Mouse (Mus musculus) T-cell, adult 2 months (primary cell): Measurements from ENCODE around the gene Lrfn3.

Experiments used
- DNase-seq: peaks from one replicate; pipeline ENCODE4 v3.0.0; 2022; ENCODE audit warnings: low spot score

Gene Lrfn3

GRCm38 (mm10) chr7:30362652-30363343 lies at the start of gene Lrfn3:
TSS of gene Lrfn3 (minus strand) at chr7:30362772.
- DNase-seq, result no peak

GRCm38 (mm10) chr7:30411023-30411422 lies 48.5 kb upstream of the Lrfn3 start:
- DNase-seq, result no peak

GRCm38 (mm10) chr7:30409789-30410188 lies 47.2 kb upstream of the Lrfn3 start:
- DNase-seq, result no peak

- no peak for DNase-seq
Measured at GRCm38 (mm10) chr7:30408639-30409038, 46.1 kb upstream of the Lrfn3 start.

GRCm38 (mm10) chr7:30402343-30402742 lies 39.8 kb upstream of the Lrfn3 start:
- no peak for DNase-seq

- no peak for DNase-seq
Measured at GRCm38 (mm10) chr7:30399671-30400070, 37.1 kb upstream of the Lrfn3 start.

GRCm38 (mm10) chr7:30394871-30395270 lies 32.3 kb upstream of the Lrfn3 start:
- DNase-seq, result peak; percentile 47

GRCm38 (mm10) chr7:30394379-30394778 lies 31.8 kb upstream of the Lrfn3 start:
- peak; percentile 88 for DNase-seq

GRCm38 (mm10) chr7:30393631-30394030 lies 31.1 kb upstream of the Lrfn3 start:
- DNase-seq, result peak; percentile 34

GRCm38 (mm10) chr7:30392746-30393520 lies 30.4 kb upstream of the Lrfn3 start:
- DNase-seq, result no peak

GRCm38 (mm10) chr7:30384106-30384505 lies 21.5 kb upstream of the Lrfn3 start:
- no peak for DNase-seq

GRCm38 (mm10) chr7:30380061-30380460 lies 17.5 kb upstream of the Lrfn3 start:
- no peak for DNase-seq

- DNase-seq, result peak; percentile 93
Measured at GRCm38 (mm10) chr7:30373501-30373962, 11.0 kb upstream of the Lrfn3 start.

GRCm38 (mm10) chr7:30367466-30367865 lies 4.9 kb upstream of the Lrfn3 start:
- DNase-seq, result no peak

GRCm38 (mm10) chr7:30363344-30363738 lies 769 bp upstream of the Lrfn3 start:
- no peak for DNase-seq

GRCm38 (mm10) chr7:30360028-30360427 lies 2.5 kb downstream of the Lrfn3 start:
- no peak for DNase-seq

GRCm38 (mm10) chr7:30359276-30359865 lies 3.2 kb downstream of the Lrfn3 start:
- no peak for DNase-seq

- DNase-seq, result no peak
Measured at GRCm38 (mm10) chr7:30358378-30359186, 4.0 kb downstream of the Lrfn3 start.

- no peak for DNase-seq
Measured at GRCm38 (mm10) chr7:30354059-30354458, 8.5 kb downstream of the Lrfn3 start.

GRCm38 (mm10) chr7:30353279-30353822 lies 9.2 kb downstream of the Lrfn3 start:
- peak; percentile 60 for DNase-seq

- DNase-seq, result peak; percentile 65
Measured at GRCm38 (mm10) chr7:30347828-30348227, 14.7 kb downstream of the Lrfn3 start.
